Mouse (Mus musculus) brain, embryonic 14.5 days (tissue): ENCODE data around the gene Sord.

ENCODE experiments used
- CTCF ChIP-seq: fragments of 200-500 bp; IDR thresholded peaks from 2 replicates; pipeline ENCODE4 v1.5.1; 2012; ENCODE audit warnings: inconsistent platforms, mild to moderate bottlenecking, moderate library complexity, borderline replicate concordance; ENCODE audit not compliant: insufficient read depth, insufficient read length; ENCODE audit errors: extremely low read depth
- POLR2A ChIP-seq: fragments of 200-500 bp; IDR thresholded peaks from 2 replicates; pipeline ENCODE4 v1.6.1; 2012; ENCODE audit warnings: mild to moderate bottlenecking, inconsistent platforms, borderline replicate concordance; ENCODE audit not compliant: poor library complexity, insufficient read depth, insufficient read length, severe bottlenecking; ENCODE audit errors: extremely low read depth

DNA sequence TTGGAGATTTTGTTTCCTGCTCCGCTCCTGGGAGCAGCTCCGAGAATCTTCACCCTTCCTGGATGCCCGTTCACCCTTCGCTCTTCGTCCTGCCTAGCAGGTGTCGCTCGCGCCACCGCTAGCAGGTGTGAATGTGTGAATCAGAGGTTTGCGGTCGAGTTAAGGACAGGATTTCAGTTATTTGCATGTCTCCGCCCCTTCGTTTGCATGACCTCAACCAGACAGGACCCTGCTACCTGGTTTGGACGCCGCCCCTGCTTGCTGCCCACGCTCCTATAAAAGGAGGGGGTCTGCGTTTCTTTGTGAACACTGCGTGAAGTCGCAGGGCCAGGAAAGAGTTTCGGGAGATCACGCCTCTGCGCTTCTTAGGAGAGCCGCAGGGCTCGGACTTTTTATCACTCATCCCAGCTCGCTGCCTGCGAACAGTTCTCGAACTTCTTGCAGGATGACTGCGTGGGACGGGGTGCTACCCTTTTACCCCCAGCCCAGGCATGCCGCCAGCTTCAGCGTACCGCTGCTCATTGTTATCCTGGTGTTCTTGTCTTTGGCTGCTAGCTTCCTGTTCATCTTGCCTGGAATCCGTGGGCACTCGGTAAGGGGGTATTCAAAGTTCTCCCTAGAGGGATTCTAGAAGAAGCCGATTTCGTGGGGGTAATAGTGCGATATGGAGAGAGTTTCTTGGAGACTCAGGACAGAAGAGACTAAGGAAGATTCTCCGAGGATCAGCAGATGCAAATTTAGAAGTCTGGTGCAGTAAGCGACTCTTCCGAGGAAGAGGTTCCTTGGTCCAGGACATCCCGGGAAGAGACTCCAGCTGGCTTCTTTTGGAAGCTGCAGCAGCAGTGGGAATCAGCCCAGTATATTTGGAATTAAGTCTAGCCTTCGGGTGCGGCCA is 64.3 kb downstream of the Sord start, which contains the start of gene Duoxa2:
- TF ChIP-seq POLR2A (no peak), CTCF (no peak)
